8 mouse cellular contexts compared by ENCODE assay signal in the genomic region with DNA sequence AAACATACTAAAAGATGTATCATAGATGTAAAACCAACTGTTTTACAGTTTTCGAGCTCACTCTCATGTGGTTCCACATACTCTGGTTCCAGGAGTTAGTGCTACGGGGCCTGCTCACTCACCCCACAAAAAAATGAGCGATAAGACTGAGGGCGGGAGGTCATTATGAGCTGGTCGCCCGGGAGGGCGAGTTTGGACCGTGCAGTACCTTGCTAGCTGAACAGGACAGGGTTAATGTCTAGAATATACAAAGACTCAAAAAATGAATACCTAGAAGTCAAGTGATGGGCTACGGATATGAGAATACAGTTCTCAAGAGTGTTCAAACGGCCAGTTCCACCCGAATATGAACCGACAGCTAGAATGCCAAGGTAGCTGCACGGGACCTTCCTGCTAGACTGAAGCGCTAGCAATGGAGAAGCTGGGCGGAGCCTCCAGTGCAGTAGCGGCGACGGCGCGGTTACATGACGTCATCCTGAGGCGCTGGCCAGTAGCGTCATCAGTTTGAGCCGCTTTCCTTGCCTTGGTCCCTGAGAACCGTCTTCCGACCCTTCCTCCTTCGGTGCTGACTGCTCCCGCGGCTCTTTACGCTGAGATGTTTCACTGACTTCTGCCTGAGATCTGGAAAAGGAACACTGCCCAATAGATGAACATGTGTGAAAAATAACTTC. TPM values are rescaled to one million over a fixed set of nuclear protein-coding genes. Genes with fewer than 3 reads are reported as not detected.
A peak's percentile ranks its signal among the peaks of the same experiment; 100 is the strongest.
DNase-seq lines count a peak whose midpoint lies in the region; ATAC-seq and TF ChIP-seq lines count a peak whose summit lies in the region.

No protein-coding gene starts in this region.

- H3K4me2 ChIP-seq in heart, embryonic 15.5 days: peak overlapping the region; percentile 92
- peak overlapping the region; percentile 89 for H3K4me2 ChIP-seq in liver, embryonic 14.5 days (ENCODE audit: low read depth)
- peak overlapping the region; percentile 97 for H3K4me2 ChIP-seq in neural tube, embryonic 11.5 days (ENCODE audit: low read depth)
- H3K4me2 ChIP-seq in stomach, postnatal 0 days (replicated peaks; ENCODE audit: low read depth): peak overlapping the region; percentile 94

- WGBS in forebrain, embryonic 10.5 days: 2% methylated on average over 30 of the region's 30 CpGs
- WGBS in heart, embryonic 15.5 days: 2% methylated on average over 30 of the region's 30 CpGs
- 1% methylated on average over 30 of the region's 30 CpGs for WGBS in liver, embryonic 14.5 days (ENCODE audit: insufficient replicate concordance)
- 2% methylated on average over 30 of the region's 30 CpGs for WGBS in neural tube, embryonic 11.5 days
- 2% methylated on average over 30 of the region's 30 CpGs for WGBS in stomach, postnatal 0 days

- peaks cover 15% of the 10 kb centered on the region; the same call in 1 of the 2 replicates for H3K27me3 ChIP-seq in forebrain, embryonic 10.5 days (ENCODE audit: poor library complexity, severe bottlenecking)
- H3K27me3 ChIP-seq in heart, embryonic 15.5 days: peaks cover 22% of the 10 kb centered on the region
- peaks cover 3% of the 10 kb centered on the region; the same call in 1 of the 2 replicates for H3K27me3 ChIP-seq in liver, embryonic 14.5 days (ENCODE audit: control insufficient read depth, insufficient read depth, low read length)
- H3K27me3 ChIP-seq in neural tube, embryonic 11.5 days (ENCODE audit: control insufficient read depth, insufficient read depth, low read length): 0 out of 2 replicates have a peak, but pooled peaks cover 2% of the 10 kb centered on the region
- no peaks in the 10 kb centered on the region for H3K27me3 ChIP-seq in stomach, postnatal 0 days (ENCODE audit: control insufficient read depth, insufficient read depth, low read length)

- peaks cover 8% of the 10 kb centered on the region for H3K4me1 ChIP-seq in forebrain, embryonic 10.5 days
- peaks cover 8% of the 10 kb centered on the region for H3K4me1 ChIP-seq in heart, embryonic 15.5 days (replicated peaks)
- H3K4me1 ChIP-seq in liver, embryonic 14.5 days (replicated peaks; ENCODE audit: control insufficient read depth in 2 of 2, insufficient read depth in 2 of 2, low read length in 1 of 2): peaks cover 4 to 8% of the 10 kb centered on the region in 2 experiments; a peak in 3 of 4 replicates
- H3K4me1 ChIP-seq in neural tube, embryonic 11.5 days (ENCODE audit: control insufficient read depth, insufficient read depth, low read length): peaks cover 5% of the 10 kb centered on the region
- no peaks in the 10 kb centered on the region for H3K4me1 ChIP-seq in stomach, postnatal 0 days (replicated peaks; ENCODE audit: control insufficient read depth, insufficient read depth)

- no peaks in the 10 kb centered on the region for H3K36me3 ChIP-seq in forebrain, embryonic 10.5 days (replicated peaks)
- no peaks in the 10 kb centered on the region for H3K36me3 ChIP-seq in heart, embryonic 15.5 days
- H3K36me3 ChIP-seq in liver, embryonic 14.5 days (replicated peaks; ENCODE audit: control insufficient read depth, insufficient read depth, low read depth): no peaks in the 10 kb centered on the region
- no peaks in the 10 kb centered on the region for H3K36me3 ChIP-seq in neural tube, embryonic 11.5 days (ENCODE audit: control insufficient read depth, insufficient read depth, low read length)
- no peaks in the 10 kb centered on the region for H3K36me3 ChIP-seq in stomach, postnatal 0 days (ENCODE audit: control insufficient read depth, insufficient read depth, low read length)

- TF ChIP-seq EP300 in liver, embryonic 14.5 days (IDR thresholded peaks at IDR 0.05; ENCODE audit: low read depth): no peak
- no peak for TF ChIP-seq EP300 in stomach, postnatal 0 days (optimal IDR thresholded peaks at IDR 0.05)

- no peaks in the 10 kb centered on the region for H3K9me3 ChIP-seq in forebrain, embryonic 10.5 days
- no peaks in the 10 kb centered on the region for H3K9me3 ChIP-seq in heart, embryonic 15.5 days (replicated peaks)
- no peaks in the 10 kb centered on the region for H3K9me3 ChIP-seq in liver, embryonic 14.5 days (ENCODE audit: control insufficient read depth, low read length)
- H3K9me3 ChIP-seq in neural tube, embryonic 11.5 days (ENCODE audit: control insufficient read depth, low read length): no peaks in the 10 kb centered on the region
- no peaks in the 10 kb centered on the region for H3K9me3 ChIP-seq in stomach, postnatal 0 days (ENCODE audit: control insufficient read depth, low read length)

- DNase-seq in CD8-positive naive resting alpha-beta T cell, adult 2 months (ENCODE audit: low read depth in 2 of 2, low spot score in 2 of 2): peak; percentile 88 to 94
- DNase-seq in c-Kit-positive CD71-negative TER-119-negative erythroid progenitor cells, embryonic 14.5 days (ENCODE audit: low read depth): peak; percentile 91
- DNase-seq in forebrain, embryonic 10.5 days (ENCODE audit: extremely low spot score, low spot score): peak; percentile 95
- DNase-seq in kidney, postnatal 25 days: peak; percentile 97
- DNase-seq in liver, embryonic 14.5 days (ENCODE audit: low read depth in 3 of 3, low spot score in 3 of 3): peak; percentile 85 to 88 (median 88)
- DNase-seq in neural tube, embryonic 11.5 days (ENCODE audit: low spot score): peak; percentile 96
- peak; percentile 95 for DNase-seq in stomach, postnatal 0 days (ENCODE audit: low spot score)

- TF ChIP-seq CTCF in liver, embryonic 14.5 days (IDR thresholded peaks at IDR 0.05; ENCODE audit: low read depth): no peak
- no peak for TF ChIP-seq CTCF in stomach, postnatal 0 days (IDR thresholded peaks at IDR 0.05; ENCODE audit: low read depth)

- H3K27ac ChIP-seq in forebrain, embryonic 10.5 days: peak overlapping the region; percentile 83
- H3K27ac ChIP-seq in heart, embryonic 15.5 days: peak overlapping the region; percentile 61; the same call in 1 of the 2 replicates
- H3K27ac ChIP-seq in liver, embryonic 14.5 days: peak overlapping the region; percentile 59
- H3K27ac ChIP-seq in neural tube, embryonic 11.5 days (ENCODE audit: low read depth, low read length): no peak overlapping the region
- peak overlapping the region; percentile 69 for H3K27ac ChIP-seq in stomach, postnatal 0 days (replicated peaks)

- peak; percentile 89 for ATAC-seq in heart, embryonic 15.5 days (replicated peaks; ENCODE audit: insufficient number of reproducible peaks, insufficient read depth, low FRiP score, low read depth)
- peak; percentile 94 for ATAC-seq in liver, embryonic 14.5 days (ENCODE audit: insufficient read depth)
- ATAC-seq in neural tube, embryonic 11.5 days (ENCODE audit: insufficient read depth, low FRiP score, low TSS enrichment): peak; percentile 96
- ATAC-seq in stomach, postnatal 0 days (ENCODE audit: low FRiP score, low TSS enrichment): peak; percentile 96

- H3K9ac ChIP-seq in heart, embryonic 15.5 days: peak overlapping the region; percentile 67
- H3K9ac ChIP-seq in liver, embryonic 14.5 days (replicated peaks): peak overlapping the region; percentile 60
- H3K9ac ChIP-seq in neural tube, embryonic 11.5 days (ENCODE audit: low read length): peak overlapping the region; percentile 69
- H3K9ac ChIP-seq in stomach, postnatal 0 days (ENCODE audit: low read length): peak overlapping the region; percentile 74

- H3K4me3 ChIP-seq in forebrain, embryonic 10.5 days: peak overlapping the region; percentile 66
- H3K4me3 ChIP-seq in heart, embryonic 15.5 days: peak overlapping the region; percentile 68
- H3K4me3 ChIP-seq in liver, embryonic 14.5 days (ENCODE audit: insufficient read depth in 1 of 2, low read depth in 2 of 2, low read length in 2 of 2): peak overlapping the region; percentile 64 to 89
- peak overlapping the region; percentile 49 for H3K4me3 ChIP-seq in neural tube, embryonic 11.5 days (ENCODE audit: low read depth, low read length)
- peak overlapping the region; percentile 63 for H3K4me3 ChIP-seq in stomach, postnatal 0 days (ENCODE audit: low read depth, low read length)

RNA-seq across cellular contexts. Expression of a gene that starts 29.4 kb away (rescaled TPM):
- polyA plus RNA-seq in forebrain, embryonic 10.5 days (2016; fragmentation: Nextera tagmentation; extraction: Ambion mirVana): 10.9 and 11.0 TPM in 2 replicates
- 0.04 and 0.77 TPM in 2 replicates for polyA plus RNA-seq in heart, embryonic 15.5 days (2015; fragmentation: Nextera tagmentation; extraction: Ambion mirVana)
- 0.01 TPM in 1 of 2 replicates, not detected in the other for polyA plus RNA-seq in liver, embryonic 14.5 days (2012; rRNA removed)
- not detected in 2 replicates for polyA plus RNA-seq in liver, embryonic 14.5 days (2014; fragmentation: Nextera tagmentation; extraction: Ambion mirVana)
- 10.9 and 11.5 TPM in 2 replicates for polyA plus RNA-seq in neural tube, embryonic 11.5 days (2014; fragmentation: Nextera tagmentation; extraction: Ambion mirVana)
- polyA plus RNA-seq in stomach, postnatal 0 days (2015; fragmentation: Nextera tagmentation; extraction: Ambion mirVana): not detected in 2 replicates

RNA-seq across cellular contexts. Expression of a gene that starts 32.7 kb away (rescaled TPM):
- 40.9 TPM in 2 replicates for polyA plus RNA-seq in forebrain, embryonic 10.5 days (2016; fragmentation: Nextera tagmentation; extraction: Ambion mirVana)
- 29.0 and 31.0 TPM in 2 replicates for polyA plus RNA-seq in heart, embryonic 15.5 days (2015; fragmentation: Nextera tagmentation; extraction: Ambion mirVana)
- 5.0 and 6.6 TPM in 2 replicates for polyA plus RNA-seq in liver, embryonic 14.5 days (2012; rRNA removed)
- 14.1 and 14.9 TPM in 2 replicates for polyA plus RNA-seq in liver, embryonic 14.5 days (2014; fragmentation: Nextera tagmentation; extraction: Ambion mirVana)
- polyA plus RNA-seq in neural tube, embryonic 11.5 days (2014; fragmentation: Nextera tagmentation; extraction: Ambion mirVana): 26.6 and 26.8 TPM in 2 replicates
- polyA plus RNA-seq in stomach, postnatal 0 days (2015; fragmentation: Nextera tagmentation; extraction: Ambion mirVana): 14.7 TPM in 2 replicates

RNA-seq across cellular contexts. Expression of a gene that starts 32.9 kb away (rescaled TPM):
- 70.6 and 72.1 TPM in 2 replicates for polyA plus RNA-seq in forebrain, embryonic 10.5 days (2016; fragmentation: Nextera tagmentation; extraction: Ambion mirVana)
- 24.8 and 33.4 TPM in 2 replicates for polyA plus RNA-seq in heart, embryonic 15.5 days (2015; fragmentation: Nextera tagmentation; extraction: Ambion mirVana)
- polyA plus RNA-seq in liver, embryonic 14.5 days (2012; rRNA removed): 7.1 and 7.4 TPM in 2 replicates
- polyA plus RNA-seq in liver, embryonic 14.5 days (2014; fragmentation: Nextera tagmentation; extraction: Ambion mirVana): 9.3 and 11.3 TPM in 2 replicates
- polyA plus RNA-seq in neural tube, embryonic 11.5 days (2014; fragmentation: Nextera tagmentation; extraction: Ambion mirVana): 56.8 and 60.9 TPM in 2 replicates
- polyA plus RNA-seq in stomach, postnatal 0 days (2015; fragmentation: Nextera tagmentation; extraction: Ambion mirVana): 72.0 and 72.6 TPM in 2 replicates
